Mouse (Mus musculus) CD4-positive helper T cell, adult 2 months (primary cell): ENCODE data around the gene Cenpm.

Experiments used
- DNase-seq: peaks from one replicate; pipeline ENCODE4 v3.0.0-alpha.2; 2012; ENCODE audit warnings: low read depth, missing footprints, low spot score

Cenpm gene

DNA sequence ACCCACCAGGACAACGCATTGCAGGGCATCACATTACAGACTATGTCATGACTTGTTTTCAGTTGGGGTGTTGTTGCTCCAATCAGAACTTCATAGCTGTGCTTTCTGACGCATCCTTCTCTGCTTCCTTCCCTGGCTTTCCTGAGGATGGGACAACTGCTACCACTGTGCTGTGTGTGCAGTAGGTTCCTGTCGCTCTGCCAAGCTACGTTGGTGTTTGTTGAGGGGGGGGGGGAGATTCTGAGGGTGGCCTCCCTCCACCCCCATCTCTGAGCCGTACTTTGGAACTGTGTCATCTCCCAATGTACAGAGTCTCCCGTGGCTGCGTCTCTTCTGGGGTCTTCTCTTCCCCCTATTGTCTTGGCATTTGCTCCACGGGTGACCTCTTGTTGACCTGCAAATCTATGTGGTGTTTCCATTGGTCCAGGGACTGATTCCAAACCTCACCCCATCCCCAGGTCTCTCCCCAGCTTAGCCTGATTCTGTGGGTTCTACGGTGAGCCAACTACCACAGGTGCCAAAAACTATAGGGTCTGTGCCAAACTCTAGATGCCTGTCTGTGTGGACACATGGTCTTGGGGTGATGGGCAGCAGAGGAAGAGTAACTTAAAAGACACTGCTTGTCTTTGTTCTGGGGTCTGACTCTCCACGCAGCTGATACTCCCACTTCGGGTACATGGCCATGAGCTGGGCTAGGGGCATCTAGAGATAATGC lies 29.1 kb downstream of the Cenpm start:
- DNase-seq = no peak

DNA sequence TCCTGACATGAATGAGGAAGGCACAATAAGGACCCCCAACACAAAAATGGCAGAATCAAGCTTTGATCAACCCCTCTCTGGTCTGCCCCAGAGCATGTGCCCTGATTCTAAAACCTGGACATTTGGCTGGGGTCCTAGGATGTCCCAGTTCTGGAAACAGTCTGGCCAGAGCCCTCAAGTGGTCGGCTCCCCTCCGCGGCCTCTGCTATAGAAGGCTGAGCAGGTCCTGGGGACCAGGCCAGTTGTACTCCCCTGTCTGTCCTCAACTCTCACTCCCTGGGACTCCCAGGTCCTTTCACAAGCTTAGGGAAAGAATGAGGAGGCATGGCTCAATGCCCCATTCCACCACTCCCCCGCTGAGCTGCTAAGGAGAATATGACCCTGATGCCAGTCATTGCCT lies 31.3 kb downstream of the Cenpm start:
- no peak for DNase-seq

DNA sequence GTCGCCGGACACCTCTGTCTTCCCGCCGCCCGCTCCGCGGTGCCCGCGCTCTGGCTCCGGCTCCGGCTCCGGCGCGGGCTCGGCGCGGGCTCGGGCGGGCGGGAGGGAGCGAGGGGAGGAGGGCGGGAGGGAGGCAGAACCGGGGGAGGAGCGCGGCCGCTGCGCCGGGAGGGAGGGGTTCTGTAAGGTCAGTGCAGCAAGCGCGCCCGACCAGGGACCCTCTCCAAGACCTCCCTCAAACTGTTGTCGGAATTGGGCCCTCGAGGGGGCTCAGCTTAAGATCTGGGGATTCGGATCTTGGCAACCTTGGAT lies 31.8 kb downstream of the Cenpm start, which contains the start of gene Shisa8:
Shisa8 (minus strand) TSS at position 64 of the 312 bp plus-strand sequence.
- no peak for DNase-seq

DNA sequence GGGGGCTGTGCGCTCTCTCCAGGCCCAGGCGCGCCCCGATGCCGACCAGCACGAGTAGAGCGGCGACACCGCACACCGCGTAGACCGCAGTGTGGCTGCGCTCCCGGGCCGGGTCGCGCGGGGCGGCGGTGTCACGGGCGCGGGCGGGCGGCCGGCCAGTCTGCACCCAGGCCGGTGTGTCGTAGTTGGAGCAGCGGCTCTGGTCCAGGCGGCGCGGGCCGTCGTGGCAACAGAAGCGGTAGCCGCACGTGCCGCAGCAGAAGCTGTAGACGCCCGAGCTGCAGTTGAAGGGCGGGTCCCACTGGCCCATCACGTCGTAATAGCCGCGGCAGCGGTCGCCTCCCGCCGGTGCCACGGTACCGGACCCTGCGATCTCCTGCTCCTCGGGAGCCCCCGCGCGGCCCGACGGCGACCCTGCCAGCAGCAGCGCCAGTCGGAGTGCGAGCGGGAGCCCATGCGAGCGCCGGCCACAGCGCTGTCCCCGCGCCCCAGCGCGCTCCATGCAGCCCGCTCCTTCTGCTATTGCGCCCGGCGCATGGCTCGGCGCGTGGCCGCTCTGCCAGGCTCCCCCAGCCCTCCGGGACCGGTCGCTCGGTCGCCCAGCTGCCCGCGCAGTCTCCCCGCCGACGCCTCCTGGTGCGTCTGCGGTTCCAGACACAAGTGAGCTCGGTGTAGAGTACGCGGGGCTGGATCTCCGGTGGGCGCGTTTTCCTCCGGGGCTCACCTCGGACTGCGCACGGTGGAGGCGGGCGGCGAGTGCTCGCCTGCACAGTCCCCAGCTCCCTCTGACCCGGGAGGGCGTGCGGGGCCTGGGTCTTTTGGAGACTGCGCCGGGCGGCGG lies 32.4 kb downstream of the Cenpm start:
- DNase-seq = no peak

DNA sequence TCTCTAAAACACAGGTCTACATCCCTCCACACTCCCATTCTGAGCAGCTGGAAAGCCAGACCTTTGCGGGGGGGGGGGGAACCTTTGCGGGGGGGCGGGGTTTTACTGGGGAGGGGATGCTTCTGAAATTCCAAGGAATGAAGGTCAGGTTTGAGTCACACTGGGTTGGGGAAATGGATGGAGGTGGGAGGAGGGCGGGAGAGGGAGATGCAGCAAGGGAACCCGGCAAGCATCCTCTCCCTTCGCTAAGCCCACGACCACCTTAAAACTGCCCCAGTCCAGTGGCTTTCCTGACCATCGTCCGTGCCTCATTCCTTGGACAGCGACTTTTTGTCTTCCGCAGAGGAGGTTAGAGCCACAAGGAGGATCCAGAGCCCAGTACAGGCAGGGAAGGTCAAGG lies 33.3 kb downstream of the Cenpm start:
- DNase-seq = no peak

DNA sequence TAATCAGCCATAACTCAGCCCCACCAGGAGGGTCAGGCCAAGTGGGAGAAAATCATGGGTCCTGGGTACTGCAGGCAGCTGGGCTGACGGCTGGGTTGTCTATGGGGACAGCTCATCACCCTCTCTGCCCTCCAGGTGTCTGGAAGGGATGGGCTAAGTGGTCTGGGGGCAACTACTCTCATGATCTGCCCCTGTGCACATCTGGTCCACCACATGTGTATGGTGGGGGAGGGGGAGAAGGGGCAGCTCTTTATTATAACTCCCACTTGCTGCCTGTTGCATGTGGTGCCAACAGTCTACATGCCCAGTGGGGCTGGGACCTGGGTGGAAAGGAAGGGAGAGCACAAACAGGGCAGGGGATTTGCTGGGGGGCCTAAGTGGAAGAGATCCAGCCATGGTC lies 33.7 kb downstream of the Cenpm start:
- DNase-seq = no peak

DNA sequence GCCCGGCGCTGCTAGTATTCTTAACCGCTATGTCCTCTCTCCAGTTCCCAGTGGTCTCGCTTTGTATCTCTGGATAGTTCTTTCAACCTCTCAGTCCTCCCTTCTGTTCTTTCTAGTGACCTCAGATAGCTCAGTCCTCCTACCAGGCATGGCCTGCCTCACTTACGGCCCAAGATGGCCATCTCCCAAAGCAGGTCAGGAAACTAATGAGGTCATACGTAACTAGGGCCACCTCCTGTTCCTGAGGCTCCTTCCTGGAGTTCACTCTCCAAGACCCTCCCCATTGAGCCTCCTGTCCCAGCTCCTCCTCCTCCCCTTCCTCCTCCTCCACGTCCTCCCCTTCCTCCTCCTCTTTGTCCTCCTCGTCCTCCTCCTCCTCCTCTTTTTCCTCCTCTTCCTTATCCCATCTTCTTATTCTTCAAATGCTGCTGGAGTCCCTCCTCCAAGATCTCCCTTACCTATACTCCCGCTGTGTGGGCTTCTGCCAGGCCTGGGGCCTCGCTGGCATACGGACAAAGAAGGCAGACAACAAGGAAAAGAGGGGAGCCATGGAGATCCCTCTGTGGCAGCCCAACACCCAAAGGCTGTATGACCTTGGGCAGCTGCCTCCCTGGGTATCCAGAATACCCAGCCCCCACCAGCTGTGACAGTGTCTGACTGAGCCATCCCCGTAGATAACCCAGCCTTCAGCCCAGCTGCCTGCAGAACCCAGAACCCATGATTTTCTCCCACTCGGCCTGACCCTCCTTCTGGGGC lies 35.1 kb downstream of the Cenpm start:
- DNase-seq = no peak

DNA sequence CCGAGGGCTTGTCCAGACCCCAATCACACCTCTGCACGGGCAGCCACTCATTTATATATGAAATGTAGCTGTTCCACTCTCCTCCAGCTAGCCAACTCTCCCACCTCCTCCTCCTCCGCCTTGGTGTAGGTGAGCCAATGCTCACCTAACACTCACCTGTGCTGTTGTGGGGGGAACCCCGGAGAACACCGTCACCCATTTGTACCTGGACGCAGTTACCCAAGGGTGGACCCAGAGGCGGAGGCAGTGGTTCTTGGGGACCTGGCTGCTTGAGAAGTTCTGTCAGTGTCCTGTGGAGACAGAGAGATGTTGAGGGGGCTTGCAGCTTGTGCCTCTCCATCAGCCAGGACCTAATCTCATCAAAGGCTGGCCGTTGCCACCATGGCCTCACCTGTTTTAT lies 36.2 kb downstream of the Cenpm start:
- DNase-seq = no peak

DNA sequence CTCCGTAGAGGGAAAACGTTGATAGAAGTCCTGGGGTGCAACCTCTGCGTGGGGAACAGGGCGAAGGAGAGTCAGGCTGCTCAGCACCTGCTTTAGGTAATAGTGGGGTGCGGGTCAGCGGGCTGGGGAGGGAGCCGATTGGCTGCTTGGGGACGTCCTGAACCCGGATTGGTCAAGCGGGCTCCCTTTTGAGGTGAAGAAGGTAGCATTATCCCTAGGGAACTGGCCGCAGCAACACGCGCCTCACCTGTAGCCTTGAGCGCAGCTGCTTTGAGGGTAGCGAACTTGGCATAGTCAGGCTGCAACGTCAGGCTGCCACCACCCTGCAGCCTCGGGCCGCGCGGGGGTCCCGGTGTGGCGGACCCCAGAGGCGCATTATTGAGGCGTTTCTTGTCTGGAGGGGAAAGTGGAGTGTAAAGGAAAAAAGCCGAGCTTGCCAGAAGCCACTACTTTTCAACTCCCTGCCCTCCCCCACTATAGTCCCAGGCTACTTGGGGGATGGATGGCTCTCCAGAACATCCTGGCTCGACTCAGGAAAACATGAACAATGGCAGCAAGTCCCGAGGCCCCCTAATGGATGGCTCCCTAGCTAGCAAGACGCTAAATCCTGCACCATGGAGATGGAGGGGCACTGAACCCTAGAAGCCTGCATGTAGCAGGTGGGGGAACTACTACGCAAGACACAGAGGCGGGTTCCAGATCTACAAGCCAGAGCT lies 36.9 kb downstream of the Cenpm start:
- DNase-seq = no peak

DNA sequence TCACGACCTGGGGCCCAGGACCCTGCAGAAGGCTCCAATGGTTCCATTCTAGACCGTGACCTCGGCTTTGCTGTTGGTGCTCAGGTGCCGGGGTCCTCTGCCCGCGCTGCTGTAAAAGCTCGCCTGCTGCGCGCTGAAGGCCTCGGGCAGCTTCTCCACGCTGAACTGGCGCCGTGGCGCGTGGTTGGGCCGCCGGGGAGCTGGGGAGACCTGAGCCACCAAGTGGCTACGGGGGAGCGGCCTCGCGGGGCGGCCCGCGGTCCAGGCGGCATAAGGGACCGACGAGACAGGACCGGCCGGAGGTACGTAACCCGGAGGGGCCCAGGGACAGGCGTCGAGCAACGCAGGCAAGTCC lies 37.5 kb downstream of the Cenpm start:
- no peak for DNase-seq

DNA sequence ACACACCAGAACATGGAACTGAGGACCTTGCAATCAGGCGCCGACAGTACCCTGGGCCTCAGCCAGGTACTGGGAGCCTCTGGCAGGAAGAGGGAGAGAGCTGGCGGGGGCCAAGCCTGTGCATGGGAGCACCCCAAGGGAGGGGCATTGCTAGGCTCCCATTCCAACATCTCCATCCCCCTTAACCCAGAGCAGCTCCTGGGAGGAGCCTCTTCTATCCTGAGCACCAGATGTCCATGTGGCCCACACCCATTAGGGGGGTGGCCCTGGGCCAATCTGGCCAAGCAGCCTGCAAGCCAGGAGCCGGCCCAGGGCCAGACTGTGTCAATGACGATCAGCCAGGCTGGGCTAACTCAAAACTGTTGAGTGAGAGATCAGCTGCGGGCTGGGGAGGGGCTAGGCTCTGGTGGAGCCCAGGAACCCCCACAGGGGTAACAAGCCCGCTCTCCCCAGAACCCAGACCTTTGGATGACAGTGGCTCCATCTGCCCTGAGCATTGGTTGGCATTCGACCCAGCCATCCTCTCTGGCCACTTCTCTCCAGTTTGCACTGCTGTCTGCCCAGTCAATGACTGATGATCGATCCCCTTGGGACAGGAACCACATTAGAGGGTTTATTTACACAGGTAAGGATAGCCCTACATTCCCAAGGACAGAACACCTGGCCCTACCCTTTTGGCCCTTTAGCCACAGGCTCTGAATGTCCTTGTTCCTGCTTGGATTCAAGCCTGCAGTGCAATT lies 38.0 kb downstream of the Cenpm start:
- no peak for DNase-seq

DNA sequence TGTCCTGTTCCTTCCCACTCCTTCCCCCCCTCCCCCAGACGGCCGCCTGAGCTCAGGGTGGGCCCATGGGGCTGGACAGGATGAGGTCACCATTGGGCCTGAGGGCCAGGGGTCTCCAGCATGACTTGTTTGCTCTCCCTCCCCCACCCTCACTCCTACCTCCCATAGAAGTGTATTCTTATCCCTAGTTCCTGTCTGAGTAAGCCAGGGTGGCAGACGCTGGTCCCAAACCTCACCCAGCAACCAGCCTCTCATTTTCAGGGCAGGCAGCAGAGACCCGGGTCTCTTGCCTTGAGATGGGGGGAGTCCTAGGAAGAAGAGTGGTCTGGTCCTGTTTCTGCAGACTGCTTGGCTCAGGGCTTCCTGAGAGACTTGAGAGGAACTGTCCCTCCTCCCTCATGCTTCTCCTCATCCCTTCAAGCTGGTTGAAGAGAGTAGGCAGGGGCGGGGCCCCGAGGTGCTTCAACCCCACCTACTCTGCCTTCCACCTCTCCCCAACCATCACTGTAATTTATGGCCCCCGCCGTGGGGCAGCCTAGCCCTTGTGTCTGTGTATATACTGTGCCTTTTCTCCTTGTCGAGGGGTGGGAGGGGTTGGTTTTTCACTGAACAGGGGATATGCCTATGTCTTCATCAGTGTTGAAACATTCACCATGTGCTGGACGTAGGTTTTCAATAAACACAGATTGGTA lies 39.7 kb downstream of the Cenpm start:
- DNase-seq = no peak

DNA sequence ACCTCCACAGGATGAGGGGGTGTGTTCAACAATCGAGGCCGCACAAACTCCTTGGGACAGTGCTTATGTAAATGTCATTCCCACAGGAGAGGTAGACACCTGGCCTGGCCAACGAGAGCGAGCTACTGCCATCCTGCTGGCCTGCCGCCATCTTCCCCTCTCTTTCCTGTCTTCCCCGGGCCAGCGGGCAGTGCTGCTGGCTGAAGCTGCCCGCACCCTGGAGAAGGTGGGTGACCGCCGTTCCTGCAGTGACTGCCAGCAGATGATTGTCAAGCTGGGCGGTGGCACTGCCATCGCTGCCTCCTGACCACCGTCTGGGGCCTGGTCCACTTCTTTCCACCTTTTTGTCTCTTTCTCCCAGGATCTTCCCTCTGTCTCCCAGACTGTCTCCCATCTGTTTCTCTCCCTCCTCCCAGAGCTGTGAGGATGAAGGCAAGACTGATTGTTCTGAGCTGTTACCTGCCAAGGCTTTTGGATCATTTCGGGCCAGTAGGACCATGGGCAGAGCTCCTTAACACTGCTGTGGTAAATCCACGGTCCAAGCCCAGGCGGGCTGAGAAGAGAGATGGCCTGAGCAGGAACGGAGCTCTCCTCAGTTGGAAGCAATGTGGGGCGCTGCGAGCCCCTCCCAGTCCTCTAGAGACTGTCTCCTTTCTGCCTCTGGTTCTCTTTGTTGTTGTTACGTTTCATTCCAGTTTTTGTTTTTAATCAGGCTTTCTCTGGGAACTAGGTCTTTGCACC lies 40.8 kb downstream of the Cenpm start:
- DNase-seq = no peak

DNA sequence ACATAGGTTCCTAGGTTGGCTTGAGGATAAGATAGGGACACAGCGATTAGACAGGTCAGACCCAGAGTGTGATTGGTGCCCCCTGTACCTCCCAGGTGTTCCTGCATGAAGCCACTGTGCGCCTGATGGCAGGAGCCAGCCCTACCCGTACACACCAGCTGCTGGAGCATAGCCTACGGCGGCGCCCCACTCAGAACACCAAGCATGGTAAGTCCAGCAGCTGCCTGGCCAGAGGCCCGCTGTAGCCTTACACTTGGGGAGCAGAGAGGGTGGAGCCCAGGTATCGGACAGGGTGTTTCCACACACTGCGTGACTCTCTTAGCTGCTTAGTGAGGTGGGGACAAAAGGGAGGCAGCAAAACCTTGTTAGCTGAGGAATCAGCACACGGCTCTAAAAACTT lies 41.5 kb downstream of the Cenpm start:
- no peak for DNase-seq

DNA sequence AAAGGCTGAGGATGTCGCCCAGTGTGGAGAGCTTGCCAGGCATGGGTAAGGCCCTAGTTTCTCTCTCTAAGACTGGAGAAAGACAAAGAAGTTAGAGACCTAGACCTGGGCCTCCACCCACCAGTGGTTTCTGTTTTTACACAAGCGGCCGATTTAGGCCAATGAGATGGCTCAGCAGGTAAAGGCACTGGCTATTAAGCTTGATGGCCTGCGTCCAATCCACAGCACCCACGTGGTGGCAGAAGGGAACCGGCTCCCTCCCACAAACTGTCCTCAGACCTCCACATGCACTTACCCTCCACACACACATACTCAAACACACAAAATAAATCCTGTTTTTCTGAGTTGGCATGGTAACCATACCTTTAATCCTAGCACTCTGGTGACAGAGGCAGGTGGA lies 42.5 kb downstream of the Cenpm start:
- DNase-seq = no peak

DNA sequence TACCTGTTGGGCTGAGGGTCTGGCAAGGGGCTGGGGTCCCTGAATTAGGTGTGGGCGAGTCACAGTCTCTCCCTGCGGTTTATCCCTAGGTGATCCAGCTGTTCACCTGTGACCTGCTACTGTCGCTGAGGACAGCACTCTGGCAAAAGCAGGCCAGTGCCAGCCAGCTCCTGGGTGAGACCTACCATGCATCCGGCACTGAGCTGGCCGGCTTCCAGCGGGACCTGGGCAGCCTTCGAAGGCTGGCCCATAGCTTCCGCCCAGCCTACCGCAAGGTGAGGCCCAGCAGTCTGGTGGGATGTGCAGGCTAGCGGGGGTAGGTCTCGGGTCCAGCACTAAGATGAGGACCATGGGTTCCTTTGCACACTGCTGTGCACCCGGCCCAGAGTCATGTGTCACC lies 45.0 kb downstream of the Cenpm start:
- no peak for DNase-seq

DNA sequence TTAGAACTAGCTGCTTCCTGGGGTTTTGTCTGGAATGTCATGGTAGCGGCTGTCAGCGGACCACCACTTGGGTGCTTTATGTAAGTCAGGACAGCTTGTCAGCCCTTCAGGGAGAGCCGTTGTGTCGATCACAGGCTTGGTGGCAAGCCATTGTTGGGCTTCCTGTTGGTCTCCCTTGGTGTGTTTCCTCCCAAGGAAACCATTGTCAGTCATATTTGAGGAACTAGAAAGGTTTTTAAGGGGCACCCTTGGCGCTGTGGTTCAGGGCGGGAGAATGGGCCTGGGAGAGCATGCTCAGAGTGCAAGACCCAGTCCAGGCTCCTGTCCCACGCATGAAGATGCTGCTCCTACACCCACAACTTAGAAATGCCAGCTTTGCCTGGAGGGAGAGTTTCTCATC lies 46.2 kb downstream of the Cenpm start:
- no peak for DNase-seq

DNA sequence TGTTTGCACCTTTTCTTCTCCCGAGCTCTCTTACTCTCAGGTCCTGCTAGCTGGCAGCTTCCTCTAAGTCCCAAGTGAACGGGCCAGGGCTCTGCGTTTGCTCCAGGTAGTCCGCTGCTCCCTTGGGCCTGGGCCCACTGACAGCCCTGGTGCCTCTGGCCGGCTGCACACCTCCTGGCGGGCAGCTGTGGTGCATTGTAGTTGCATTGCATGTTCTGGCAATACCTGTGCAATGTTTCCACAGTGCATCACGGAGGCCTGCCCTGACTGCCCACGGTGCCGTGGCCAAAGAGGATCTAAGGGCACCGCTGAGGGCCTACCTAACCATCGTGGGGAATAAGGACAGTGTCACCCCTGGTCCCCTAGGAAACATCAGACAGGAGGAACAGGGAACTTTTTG lies 46.6 kb downstream of the Cenpm start:
- no peak for DNase-seq

DNA sequence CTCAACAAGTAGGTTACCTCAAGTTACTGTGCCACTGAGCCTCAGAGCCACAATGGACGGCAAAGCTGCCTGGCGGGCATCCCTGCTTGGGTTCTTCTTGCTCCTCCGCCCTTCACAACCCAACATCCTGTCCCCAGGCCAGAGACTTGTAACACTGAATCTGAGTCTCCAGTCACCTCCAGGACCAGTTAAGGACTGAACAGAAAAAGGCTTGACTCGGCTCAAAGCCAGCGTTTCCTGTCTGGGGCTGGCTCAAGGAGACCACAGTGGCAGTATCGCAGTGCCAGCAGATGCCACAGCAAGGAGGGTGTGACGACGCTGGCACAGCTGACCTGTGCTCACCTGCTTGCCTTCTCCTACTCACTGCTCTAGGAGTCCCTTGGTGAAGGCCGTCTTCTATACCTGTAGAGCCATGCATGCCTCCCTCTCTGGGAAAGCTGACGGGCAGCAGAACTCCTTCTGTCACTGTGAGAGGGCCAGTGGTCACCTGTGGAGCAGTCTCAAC lies 47.2 kb downstream of the Cenpm start:
- DNase-seq = no peak

DNA sequence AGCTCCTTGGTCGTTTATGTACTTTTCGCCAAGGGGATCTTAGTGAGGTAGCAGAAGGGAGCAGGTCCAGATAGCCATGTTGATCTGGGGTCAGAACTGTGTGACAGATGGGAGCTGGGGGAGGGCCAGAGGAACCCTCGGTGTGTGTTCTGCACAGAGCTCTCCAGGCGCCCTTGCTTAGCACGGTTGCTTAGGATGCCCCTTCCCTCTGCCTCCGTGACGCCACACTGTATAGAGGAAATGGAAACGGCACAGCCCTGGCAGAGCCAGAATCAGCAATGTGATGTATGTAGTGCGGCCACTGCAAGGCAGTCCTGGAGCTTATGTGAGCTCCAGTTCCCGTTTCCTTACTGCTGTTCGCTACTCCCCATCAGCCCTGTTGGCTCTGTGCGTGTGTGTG lies 48.2 kb downstream of the Cenpm start:
- DNase-seq = no peak
